Mouse (Mus musculus) right cerebral cortex, postnatal 36 days (tissue): Measurements from ENCODE around the gene Dlg4.
"Not testable (repeated sequence)": the region's sequence is repeated elsewhere in the genome, so short reads cannot be mapped to it uniquely, and the experiment has no call there.

Source experiments
- DNase-seq, 2 experiments: peaks; one replicate each; pipeline ENCODE4 v3.0.0; 2022; ENCODE audit warnings: low spot score in 2 of 2, mixed read lengths in 1 of 2

Dlg4 gene

DNA sequence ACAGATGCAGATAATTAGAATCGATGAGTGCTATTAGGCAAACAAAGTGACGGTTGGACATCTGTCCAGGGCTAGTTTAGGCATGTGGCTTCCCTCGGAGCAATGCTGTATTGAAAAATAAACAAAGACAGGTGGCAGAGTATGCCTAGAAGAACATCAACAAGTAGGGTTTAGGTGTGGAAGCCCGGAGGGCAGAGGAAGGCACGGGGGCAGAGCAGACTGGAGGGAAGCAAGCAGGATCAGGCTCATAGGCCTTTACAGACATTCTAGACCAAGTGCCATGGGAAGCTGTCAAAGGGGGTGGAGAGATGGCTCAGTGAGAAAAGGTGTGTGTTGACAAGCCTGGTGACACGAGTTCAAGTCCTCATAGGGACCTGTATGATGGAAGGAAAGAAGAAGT, 32.6 kb downstream of the Dlg4 start:
- DNase-seq: no peak

DNA sequence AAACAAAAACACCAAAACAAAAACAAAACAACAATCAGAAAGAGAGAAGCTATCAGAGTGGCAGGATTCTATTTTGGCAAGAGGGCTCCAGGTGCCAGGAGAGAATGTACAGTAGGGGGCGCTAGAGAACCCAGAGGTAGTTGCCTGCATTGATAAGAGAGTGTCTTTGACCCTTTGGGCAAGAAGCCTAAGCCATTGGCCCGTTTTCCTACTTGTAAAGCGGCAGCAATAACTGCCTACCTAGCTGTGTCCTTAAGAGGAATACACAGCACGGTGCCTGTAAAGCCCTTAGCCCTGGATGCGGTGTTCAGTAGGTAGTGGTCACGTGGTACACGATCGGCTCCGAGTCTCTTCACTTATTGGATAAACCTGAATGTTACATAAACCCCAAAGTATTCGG, 33.1 kb downstream of the Dlg4 start:
- no peak for DNase-seq

DNA sequence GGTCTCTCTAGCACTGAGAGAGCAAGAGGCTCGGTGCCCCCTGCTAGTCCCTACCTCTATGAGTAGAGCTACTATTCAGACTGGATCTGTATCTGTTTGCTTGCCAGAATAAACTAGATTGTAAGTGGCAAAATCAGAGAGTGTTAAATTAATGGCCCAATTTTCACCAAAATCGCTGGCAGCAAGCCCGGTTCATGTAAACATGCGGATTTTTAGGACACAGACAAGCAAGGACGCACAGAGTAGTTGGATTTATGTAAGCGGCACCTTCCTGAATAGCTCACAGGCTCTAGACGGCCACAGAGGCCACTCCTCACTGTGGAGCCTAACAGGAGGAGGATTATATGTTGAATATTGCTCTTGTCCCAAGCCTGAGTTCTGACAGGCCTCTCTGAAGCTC, 36.4 kb downstream of the Dlg4 start:
- DNase-seq: no peak

DNA sequence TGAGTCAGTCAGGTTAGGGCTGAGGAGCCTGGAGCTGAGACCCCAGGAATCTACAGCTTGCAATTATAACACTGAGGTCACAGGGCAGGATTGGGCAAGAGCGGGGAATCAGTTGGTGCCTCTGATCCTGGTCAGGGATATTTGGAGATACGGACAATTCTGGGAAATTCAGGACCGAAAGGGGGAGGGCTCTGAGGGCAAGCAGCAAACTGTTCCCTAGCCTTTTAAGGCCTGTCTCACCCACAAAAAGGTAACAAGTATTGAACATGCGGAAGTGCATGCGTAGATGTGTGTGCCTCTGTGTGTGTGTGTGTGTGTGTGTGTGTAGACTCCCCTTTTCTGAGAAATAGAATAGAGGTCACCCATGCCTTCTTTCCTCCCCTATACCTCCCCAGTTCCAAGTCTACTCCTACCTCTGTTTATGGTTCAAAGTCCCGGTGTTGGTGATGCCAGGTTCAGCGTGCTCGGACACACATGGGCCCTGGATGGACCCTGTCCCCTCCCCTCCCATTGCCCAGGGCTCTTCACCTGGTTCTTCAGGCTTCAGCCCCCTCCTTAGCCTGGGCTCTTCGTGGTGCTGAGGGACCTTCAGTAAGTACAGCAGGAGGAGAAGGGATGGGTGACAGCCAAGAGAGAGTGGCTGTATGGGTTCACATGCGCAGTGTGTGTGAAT, 37.3 kb downstream of the Dlg4 start, which contains the start of gene Asgr1:
TSS of gene Asgr1 (plus strand) at position 188 of the 673 bp plus-strand sequence.
- DNase-seq: no peak

DNA sequence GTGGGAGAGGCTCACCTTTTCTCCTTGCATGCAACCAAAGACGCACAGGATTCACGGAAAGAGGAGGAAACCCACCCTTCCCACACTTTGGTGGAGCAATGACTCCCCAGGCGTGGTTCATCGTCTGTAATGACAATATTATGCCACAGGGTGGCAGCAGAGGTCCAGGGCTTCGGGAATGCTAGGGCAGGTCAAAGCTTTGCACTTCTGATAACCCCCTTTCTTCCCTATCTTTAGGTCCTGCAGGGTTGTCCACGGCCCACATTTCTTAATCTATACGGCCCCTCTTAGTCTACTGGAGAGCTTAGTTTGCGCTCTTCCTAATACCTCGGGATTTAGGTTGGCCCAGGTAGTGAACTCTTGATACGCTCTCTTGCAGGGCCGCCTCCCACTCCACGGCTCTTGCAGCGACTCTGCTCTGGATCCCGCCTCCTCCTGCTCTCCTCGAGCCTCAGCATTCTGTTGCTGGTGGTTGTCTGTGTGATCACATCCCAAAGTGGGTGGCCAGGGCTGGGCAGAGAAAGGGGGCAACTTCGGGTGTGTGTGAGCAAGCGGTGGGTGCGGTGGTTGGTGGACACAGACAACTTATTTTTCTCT, 39.0 kb downstream of the Dlg4 start:
- DNase-seq: no peak

DNA sequence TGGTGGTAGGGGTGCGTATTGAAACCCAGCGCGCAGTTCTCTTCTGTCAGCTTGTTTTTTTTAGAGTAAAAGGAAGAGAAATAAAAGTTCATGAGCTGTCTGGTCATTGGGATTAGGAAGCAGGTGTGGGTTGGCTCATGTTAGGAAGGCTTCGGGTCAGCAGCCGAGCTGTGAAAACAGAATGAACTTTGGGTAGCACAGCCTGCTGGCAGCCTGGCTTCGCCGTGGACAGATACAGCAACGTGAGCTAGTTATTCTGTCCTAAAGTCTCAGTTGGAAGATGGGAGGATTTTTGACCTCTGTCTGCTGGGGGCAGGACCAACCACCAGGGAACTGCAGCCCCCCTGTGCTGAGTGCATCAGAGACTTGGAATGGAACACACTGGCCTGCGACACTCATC, 41.1 kb downstream of the Dlg4 start:
- no peak for DNase-seq

DNA sequence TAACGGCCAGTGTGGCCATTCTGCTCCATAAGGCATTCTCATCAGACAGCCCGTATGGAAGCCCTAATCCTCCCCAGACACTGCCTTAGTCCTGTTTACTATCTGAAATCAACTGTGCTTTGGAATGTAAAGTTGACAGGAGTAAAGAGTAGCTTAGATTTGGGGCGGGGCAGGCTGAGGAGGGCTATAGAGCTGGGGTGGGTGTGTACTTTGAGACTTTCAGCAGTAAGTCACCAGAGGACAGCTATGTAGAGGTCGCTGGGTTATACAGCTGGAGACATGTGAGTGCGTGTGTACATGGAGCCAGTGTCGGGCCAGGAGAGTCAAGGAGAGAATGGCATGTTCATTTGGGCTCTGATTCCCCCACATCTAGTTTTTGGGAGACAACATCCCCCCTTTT, 43.2 kb downstream of the Dlg4 start:
- no peak for DNase-seq

DNA sequence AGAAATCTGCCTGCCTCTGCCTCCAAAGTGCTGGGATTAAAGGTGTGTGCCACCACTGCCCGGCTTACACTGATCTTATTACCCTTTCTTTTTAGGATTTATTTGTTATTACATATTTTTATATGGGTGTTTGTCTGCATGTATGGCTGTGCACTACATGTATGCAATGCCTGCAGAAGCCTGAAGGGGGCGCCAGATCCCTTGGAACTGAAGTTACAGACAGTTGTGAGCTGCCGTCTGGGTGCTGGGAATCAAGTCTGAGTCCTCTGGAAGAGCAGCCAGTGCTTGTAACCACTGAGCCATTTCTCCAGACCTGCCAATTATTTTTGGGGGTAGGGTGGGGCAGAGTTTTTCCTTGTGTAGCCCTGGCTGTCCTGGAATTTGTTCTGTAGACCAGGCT, 46.3 kb downstream of the Dlg4 start:
- no peak for DNase-seq

DNA sequence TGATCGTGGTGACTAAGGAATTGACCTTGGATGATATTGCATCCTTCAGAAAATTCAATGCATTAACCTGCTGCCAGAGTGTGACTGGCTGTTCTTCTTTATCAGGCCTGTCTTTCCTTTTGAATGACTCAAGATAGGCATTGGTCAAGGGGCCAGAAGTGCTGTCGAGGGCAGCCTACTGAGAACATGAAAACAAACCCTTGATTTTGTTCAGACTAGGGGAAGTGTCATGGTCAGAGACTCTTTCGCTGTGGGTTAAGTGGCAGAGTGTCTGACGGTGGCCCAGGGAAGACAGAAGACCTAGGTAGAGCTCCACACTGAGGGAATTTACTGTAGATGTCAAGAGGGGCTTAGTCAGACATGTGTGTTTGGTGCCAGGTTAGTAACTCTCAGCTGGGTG, 50.0 kb downstream of the Dlg4 start:
- DNase-seq: no peak

DNA sequence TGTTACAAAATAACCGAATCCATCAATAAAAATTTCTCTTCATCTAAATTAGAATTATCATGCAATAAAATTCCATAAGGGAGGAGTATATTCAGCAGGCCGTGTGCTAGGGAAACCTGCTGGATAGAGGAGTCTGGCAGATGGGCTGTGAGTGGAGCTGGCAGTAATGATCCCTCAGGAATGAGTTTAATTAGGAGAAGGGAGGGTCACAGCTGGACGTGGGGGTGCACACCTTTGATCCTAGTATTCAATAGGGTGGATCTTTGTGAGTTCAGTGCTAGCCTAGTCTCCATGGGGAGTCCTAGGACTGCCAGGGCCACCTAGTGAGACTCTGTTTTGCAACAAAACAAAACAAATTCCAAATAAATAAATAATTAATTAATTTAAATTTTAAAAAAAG, 51.5 kb downstream of the Dlg4 start:
- no peak for DNase-seq

DNA sequence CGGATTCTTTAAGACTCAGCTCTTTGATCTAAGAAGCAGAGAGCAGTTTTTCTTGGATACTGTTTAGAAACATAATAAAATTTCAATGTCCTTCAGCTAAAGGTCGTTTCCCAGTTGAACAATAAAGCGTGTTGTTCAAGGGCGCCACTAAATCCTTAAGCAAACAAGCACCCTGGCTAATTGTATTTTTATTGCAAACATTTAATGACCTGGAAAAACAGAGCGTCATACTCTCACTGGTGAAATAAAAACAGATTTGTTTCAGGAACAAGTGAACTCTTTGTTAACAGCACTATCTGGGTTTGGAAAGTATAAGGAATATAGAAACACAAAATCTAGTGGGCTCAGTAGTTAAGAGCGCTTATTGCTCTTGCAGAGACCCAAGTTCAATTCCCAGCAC, 53.3 kb downstream of the Dlg4 start:
- DNase-seq: no peak

DNA sequence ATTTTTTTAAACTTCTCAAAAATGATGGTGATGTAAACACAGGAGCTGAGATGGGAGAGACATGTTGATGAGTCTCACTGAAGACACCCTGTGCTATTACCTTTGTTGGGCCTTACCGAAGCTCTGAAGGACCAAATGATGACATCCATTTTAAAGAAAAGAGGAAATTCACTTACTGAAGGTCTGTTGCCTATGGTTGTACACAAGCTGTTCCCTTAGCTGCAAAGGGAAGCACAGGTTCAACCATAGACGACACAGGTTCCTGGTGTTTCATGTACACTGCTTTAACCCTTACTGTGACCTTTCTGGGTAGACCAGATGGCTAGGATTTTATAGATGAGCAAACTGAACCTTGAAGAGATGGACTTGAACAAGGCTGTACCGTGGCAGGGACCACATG, 53.9 kb downstream of the Dlg4 start:
- DNase-seq: not testable (repeated sequence)

DNA sequence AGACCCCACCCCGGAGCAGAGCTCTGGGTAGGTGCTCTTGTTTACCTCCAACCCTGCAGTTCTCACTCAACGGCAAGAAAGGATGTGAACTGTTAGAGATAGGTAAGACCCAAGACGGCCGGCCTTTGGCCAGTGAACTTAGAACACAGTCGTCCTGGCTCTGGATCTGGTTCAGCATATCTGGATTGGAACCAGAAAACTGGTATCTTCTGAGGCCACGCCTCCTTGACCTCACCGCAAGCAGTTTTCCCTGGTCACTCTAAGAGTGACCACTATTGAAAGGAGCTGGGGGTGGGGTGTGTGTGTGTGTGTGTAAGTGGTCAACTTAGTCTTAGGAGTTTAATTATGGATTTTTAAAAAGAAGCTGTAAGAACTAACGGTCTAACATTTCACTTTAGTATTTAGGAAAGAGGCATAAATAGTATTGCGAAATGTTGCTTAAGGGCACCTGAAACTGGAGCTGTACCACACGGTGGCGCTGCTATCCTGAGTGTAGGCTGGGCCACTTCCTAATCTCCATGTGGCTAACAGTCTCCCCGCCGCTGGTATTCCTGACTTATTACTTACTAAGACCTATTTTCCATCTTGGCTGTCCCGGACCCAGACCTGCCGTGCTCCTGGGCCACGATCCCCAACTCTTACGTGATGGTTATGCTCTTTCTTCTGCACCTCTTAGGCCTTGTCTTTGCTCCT, 57.8 kb downstream of the Dlg4 start:
- DNase-seq: peak; percentile 34 to 61

DNA sequence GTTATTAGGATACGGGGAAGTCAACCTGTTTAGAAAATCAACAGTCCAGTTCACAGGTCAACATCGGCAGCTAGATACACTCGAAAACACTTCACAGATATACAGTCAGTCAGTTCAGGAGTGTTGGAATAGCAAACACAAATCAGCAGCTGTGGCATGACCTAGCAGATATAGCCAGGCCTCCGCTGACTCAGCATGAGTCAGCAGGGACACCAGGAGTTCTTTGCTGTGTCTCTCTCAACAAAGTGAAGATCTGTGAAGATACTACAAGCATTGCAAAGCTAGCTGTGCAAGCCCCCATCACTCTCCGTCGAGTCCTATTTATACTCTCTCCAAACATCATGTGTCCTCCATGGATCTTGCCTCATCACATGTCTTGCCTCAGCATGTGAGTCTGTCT, 58.8 kb downstream of the Dlg4 start:
- DNase-seq: no peak

DNA sequence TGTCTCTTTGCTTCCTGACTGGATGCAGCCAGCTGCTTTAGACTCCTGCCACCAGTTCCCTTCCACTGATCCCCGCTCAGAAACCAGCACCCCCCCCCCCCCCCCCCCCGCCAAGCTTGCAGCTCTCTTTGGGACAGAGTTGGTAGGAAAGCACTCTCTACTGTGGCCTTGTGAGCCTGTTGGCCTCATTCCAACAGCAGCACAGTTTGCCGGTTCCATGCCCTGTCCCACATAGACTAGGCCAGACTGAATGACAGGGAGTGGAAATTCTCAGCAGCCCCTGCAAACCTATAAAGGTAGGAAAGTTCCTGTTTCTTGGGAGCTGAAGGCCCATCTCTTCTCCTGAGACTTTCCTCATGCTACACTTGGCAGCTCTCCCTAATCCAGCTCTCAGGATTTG, 60.7 kb downstream of the Dlg4 start:
- DNase-seq: no peak

DNA sequence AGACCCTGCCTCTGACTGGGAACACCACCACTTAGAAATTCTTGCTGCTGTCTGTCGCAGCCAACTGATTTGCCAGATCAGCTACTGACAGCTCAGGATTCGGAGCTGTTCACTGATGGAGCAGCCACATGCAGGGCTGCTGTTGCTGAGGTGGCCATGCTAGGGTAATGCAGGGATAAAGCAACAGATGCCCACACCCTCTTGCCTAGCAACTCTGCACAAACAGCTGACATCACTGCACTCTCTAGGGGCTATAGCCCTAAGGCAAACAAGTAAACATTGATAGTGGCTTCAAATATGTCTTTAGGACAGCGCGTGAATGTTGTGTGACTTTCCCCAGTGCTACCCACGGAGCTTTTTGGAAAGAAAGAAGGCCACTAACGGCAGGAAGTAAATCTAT, 62.4 kb downstream of the Dlg4 start:
- no peak for DNase-seq

DNA sequence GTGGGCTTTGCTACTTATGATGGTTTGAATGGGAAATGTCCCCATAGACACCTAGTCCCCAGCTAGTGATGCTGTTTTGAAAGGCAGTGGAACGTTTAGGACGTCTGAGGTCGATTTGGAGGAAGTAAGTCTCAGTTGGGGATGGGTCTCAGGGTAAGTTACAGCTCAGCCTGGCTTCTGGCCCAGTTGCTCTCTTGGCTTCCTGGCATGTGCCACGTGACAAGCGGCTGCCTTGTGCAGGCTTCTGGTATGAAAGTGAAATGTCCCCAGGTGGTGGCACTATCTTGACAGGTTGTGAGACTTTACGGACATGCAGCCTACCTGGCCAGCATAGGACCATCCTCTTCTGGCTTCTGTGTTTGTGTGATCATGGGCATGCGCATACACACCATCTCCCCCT, 63.2 kb downstream of the Dlg4 start:
- no peak for DNase-seq

DNA sequence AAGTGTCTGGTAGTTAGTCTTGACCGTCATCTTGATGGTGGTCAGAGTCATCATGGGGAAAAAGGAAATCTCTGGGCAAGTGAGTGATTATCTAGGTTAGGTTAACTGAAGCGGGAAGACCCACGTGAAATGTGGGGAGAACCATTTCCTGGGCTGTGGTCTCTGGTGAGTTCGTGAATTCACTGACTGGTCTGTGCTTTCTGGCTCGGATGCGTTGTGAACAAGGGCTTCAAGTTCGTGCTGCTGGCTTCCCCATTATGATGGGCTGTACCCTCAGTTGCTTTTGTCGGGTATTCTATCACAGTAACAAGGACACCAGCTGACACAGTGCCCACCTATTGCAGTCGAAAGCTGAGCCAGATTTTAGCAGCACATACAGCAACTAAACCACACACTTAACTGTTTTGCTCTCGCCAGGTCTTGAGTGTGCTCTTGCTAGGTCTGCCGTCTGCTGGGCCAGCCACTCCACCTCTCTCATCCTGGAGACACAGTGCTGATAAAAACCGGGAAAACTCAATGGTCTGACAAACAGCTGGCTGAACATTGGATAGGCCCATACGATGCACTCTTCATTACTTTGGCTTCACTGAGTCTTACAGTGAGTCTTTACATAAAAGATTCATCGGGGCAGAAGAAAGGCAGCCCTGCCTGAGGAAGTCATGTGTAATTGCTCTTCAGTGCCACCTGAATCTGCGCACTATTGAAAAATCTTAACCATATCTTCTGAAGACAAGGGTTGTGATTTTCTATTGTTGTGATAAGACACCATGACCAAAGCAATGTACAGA, 64.3 kb downstream of the Dlg4 start:
- no peak for DNase-seq

DNA sequence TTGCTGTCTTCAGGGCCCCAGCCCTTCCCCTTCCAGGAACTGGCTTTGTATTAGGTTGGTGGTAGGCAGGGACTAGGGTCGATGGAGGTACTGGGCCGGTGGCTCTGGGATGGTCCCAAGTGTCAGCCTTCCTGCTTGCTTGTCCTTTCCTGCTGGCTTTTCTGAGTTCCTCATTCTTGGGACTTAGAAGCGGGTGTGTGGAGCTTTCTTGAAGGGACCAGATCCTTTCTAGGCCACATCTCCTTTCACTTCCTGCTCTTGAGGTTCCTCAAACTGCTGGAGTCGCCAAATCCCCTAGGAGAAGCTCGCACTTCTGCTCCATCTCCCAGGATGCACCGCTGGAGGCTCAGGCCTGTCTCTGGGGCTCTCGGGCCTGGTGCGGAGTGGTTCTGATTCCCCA, 67.8 kb downstream of the Dlg4 start:
- no peak for DNase-seq

DNA sequence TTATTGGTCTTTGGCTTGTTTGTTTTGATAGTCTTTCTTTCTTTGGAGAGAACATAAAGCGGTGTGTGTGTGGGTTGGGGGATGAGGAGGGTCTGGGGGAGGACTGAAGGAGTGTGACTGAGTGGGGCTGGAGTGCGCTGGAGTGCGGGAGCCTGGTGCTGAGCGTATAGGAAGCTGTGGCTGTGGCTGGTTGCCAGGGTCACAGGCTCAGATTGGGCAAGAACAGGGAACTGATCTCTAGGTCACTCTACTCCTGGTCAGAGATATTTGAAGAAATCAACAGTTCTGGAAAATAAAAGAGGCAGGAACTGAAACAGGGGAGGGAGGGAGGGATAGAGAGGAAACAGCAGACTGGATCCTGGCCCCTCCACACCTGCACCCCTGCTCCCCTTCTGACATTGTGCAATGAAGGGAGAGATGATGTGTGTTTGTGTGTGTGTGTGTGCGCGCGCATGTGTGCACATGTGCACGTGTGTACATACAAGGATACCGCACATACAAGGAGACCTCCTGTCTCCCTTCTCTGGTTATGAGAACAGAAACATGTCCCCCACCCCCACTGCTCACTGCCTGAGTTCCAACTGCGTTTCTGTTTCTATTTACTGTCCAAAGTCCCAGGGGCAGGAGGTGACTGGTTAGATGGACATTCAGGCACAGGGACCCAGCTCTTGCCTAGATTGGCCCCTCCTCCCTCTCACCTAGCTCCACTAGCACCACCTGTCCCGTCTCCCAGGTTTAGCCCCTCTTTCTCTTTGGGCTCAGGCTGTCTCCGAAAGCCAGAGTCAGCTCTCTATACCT, 75.4 kb downstream of the Dlg4 start, which contains the start of gene Asgr2:
TSS of gene Asgr2 (plus strand) at position 659 of the 798 bp plus-strand sequence.
- no peak for DNase-seq
